Mouse (Mus musculus): Measurements from ENCODE around the gene Sprtn.

Gene Sprtn

GRCm38 (mm10) chr8:124944406-124944805 is 46.7 kb downstream of the Sprtn start:
- no peak for DNase-seq (ENCODE audit: low read depth, low spot score)

GRCm38 (mm10) chr8:124947865-124948732 is 50.4 kb downstream of the Sprtn start:
- no peak for DNase-seq (ENCODE audit: low read depth, low spot score)

- no peak for DNase-seq (ENCODE audit: low read depth, low spot score)
These were observed 51.0 kb downstream of the Sprtn start for GRCm38 (mm10) chr8:124948733-124949111.

- peak; percentile 76 for DNase-seq (ENCODE audit: low read depth, low spot score)
These were observed 51.8 kb downstream of the Sprtn start, which contains the start of gene Egln1 for GRCm38 (mm10) chr8:124949209-124950068. TSS of gene Egln1 (minus strand) at chr8:124949324.

- no peak for DNase-seq (ENCODE audit: low read depth, low spot score)
These were observed 52.4 kb downstream of the Sprtn start for GRCm38 (mm10) chr8:124950069-124950456.

GRCm38 (mm10) chr8:124950865-124951264 is 53.2 kb downstream of the Sprtn start:
- DNase-seq (ENCODE audit: low read depth, low spot score), result no peak

GRCm38 (mm10) chr8:124953188-124953587 is 55.5 kb downstream of the Sprtn start:
- no peak for DNase-seq (ENCODE audit: low read depth, low spot score)

GRCm38 (mm10) chr8:124954572-124955082 is 56.9 kb downstream of the Sprtn start:
- DNase-seq (ENCODE audit: low read depth, low spot score), result no peak

All from forelimb bud, embryonic 11.5 days (tissue).